Mouse (Mus musculus) liver, adult 2 months (tissue): Measurements from ENCODE around the gene Hsd17b3. TPM values are rescaled to one million over a fixed set of nuclear protein-coding genes. Genes with fewer than 3 reads are reported as not detected.

Source experiments
- DNase-seq: peaks from one replicate; pipeline ENCODE4 v3.0.0-alpha.2; 2011; ENCODE audit warnings: low read depth, low spot score; ENCODE audit errors: extremely low read depth
- H3K27ac ChIP-seq: fragments of 200-500 bp; replicated peaks from 2 replicates; pipeline ENCODE4 v1.5.1; 2012; ENCODE audit warnings: low read depth, mild to moderate bottlenecking, control low read depth, inconsistent platforms, low read length; ENCODE audit not compliant: insufficient read depth
- H3K27me3 ChIP-seq: fragments of 200-500 bp; 2 replicates; pipeline ENCODE4 v1.6.1; 2012; ENCODE audit warnings: mild to moderate bottlenecking, moderate library complexity, low read length, inconsistent platforms; ENCODE audit not compliant: control insufficient read depth, insufficient read depth
- H3K36me3 ChIP-seq: fragments of 200-500 bp; 2 replicates; pipeline ENCODE4 v1.6.1; 2012; ENCODE audit warnings: low read length, inconsistent platforms; ENCODE audit not compliant: control insufficient read depth, insufficient read depth
- H3K4me1 ChIP-seq: fragments of 200-500 bp; 2 replicates; pipeline ENCODE4 v1.6.1; 2011; ENCODE audit warnings: low read length; ENCODE audit not compliant: control insufficient read depth, insufficient read depth
- H3K4me3 ChIP-seq: fragments of 200-500 bp; 2 replicates; pipeline ENCODE4 v1.5.1; 2011; ENCODE audit warnings: low read depth, mild to moderate bottlenecking, control low read depth, low read length, moderate library complexity; ENCODE audit not compliant: insufficient read depth
- H3K79me2 ChIP-seq: fragments of 200-500 bp; 2 replicates; pipeline ENCODE4 v1.6.1; 2012; ENCODE audit warnings: inconsistent platforms, mild to moderate bottlenecking, low read length, moderate library complexity; ENCODE audit not compliant: control insufficient read depth, insufficient read depth
- H3K9ac ChIP-seq: fragments of 200-500 bp; 2 replicates; pipeline ENCODE4 v1.6.1; 2012; ENCODE audit warnings: low read depth, mild to moderate bottlenecking, control low read depth, inconsistent platforms, low read length
- CTCF ChIP-seq: fragments of 200-500 bp; IDR thresholded peaks from 2 replicates; pipeline ENCODE4 v1.5.1; 2011; ENCODE audit warnings: low read depth, low read length, control low read depth
- POLR2A ChIP-seq: fragments of 200-500 bp; IDR thresholded peaks from 2 replicates; pipeline ENCODE4 v1.6.1; 2011; ENCODE audit warnings: low read length, control low read depth; ENCODE audit not compliant: insufficient read depth; ENCODE audit errors: extremely low read depth
- WGBS: fragments of 180-500 bp; shearing (Covaris S2); methylation state at CpG from one replicate; pipeline ENCODE4 v1.1.7; 2018; 5-methylcytosine and 5-hydroxymethylcytosine counted together
- polyA plus RNA-seq: library from polyadenylated mRNA; depleted of rRNA; stranded (reverse); fragments of >200 nt; gene quantifications from 2 replicates; pipeline ENCODE4 v1.2.3, GENCODE M21; 2012
- total RNA-seq: library from RNA; depleted of rRNA; stranded (reverse); fragments of >200 nt; gene quantifications from 2 replicates; pipeline ENCODE4 v1.2.3, GENCODE M21; 2014

Gene Hsd17b3
- total and polyA plus RNA-seq, 2 experiments: not detected

DNA sequence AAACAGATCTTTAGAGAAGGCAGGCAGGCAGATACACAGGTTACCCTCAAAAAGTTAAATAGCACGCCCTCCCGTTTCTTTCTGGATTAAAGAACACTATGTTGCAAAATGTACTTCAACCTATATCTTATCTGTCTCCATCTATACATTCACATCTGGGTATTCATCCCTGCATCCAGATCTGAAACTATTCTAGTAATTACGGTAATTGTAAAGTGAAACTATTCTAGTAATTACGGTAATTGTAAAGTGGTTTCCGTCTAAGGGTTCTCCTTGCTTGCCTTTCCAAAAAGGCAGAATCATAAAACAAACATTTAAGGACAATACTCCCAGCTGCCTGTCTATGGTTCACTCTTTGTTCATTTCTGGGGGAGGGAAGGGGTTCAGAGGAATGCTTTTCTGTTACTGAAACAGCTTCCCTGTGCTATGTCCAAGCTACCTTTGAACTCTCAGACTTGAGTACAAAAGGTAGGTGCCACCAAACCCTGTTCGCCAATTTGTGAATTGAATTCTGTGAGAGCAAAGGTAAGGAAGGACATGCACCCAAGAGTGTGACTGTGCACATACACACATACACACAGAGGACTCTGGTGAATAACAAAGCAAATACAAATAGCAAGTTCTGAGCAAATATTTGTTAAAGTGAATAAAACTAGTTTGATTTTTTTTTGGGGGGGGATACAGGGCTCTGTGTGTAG is 34.6 kb upstream of the Hsd17b3 start:
- peak; percentile 100 for DNase-seq
- 23% methylated on average over 6 of the region's 6 CpGs for WGBS
- Histone ChIP-seq H3K4me3 (no peak overlapping the region; the same call in 1 of the 2 replicates), H3K27me3 (no peaks in the 10 kb centered on the region), H3K27ac (peak overlapping the region; percentile 31), H3K79me2 (no peaks in the 10 kb centered on the region; the same call in 1 of the 2 replicates), H3K4me1 (peaks cover 28% of the 10 kb centered on the region), H3K36me3 (peaks cover 20% of the 10 kb centered on the region), H3K9ac (no peak overlapping the region)
- no peak for TF ChIP-seq POLR2A
- TF ChIP-seq CTCF: no peak

DNA sequence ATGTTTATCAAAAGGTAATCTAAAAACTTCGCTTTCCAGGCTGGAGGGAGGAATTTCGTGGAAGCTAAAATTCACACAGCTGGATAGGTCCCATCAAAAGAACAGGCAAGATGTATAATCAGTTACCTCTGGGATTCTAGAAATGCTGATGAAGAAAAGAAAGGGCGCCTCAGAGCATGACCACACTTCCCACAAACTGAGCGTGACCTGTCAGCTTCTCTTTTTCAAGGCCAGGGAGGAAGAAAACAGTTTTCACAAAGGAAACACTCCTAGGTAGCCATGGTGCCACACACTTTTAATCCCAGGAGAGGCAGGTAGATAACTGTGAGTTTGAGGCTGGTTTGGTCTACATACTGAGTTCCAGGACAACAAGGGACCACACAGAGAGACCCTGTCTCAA is 31.7 kb upstream of the Hsd17b3 start:
- no peaks in the 10 kb centered on the region for H3K27me3 ChIP-seq
- no peaks in the 10 kb centered on the region for H3K79me2 ChIP-seq
- 87% methylated on average over 4 of the region's 4 CpGs for WGBS
- H3K4me1 ChIP-seq: peaks cover 12% of the 10 kb centered on the region
- TF ChIP-seq CTCF (no peak), POLR2A (no peak)
- no peak overlapping the region for H3K4me3 ChIP-seq
- DNase-seq: no peak
- H3K27ac ChIP-seq: no peak overlapping the region
- peaks cover 35% of the 10 kb centered on the region for H3K36me3 ChIP-seq
- no peak overlapping the region for H3K9ac ChIP-seq

DNA sequence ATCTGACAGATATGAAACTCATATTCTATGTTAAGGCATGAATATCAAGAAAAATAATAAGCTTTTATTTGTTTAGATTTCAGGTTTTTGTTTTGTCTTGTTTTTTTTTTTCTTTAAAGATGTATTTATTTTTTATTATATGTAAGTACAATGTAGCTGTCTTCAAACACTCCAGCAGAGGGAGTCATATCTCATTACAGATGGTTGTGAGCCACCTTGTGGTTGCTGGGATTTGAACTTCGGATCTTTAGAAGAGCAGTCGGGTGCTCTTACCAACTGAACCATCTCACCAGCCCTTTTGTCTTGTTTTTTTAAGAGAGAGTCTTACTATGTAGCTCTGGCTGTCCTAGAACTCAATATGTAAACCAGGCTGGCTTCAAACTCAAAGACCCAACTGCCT is 28.4 kb upstream of the Hsd17b3 start:
- H3K36me3 ChIP-seq: peaks cover 36% of the 10 kb centered on the region
- H3K4me3 ChIP-seq: no peak overlapping the region
- DNase-seq: peak; percentile 65
- no peaks in the 10 kb centered on the region; the same call in 1 of the 2 replicates for H3K79me2 ChIP-seq
- H3K27me3 ChIP-seq: no peaks in the 10 kb centered on the region
- H3K27ac ChIP-seq: no peak overlapping the region
- 27% methylated on average over 2 of the region's 2 CpGs for WGBS
- no peak overlapping the region for H3K9ac ChIP-seq
- H3K4me1 ChIP-seq: peaks cover 1% of the 10 kb centered on the region; the same call in 1 of the 2 replicates
- peak; percentile 44 for TF ChIP-seq CTCF
- TF ChIP-seq POLR2A: no peak

DNA sequence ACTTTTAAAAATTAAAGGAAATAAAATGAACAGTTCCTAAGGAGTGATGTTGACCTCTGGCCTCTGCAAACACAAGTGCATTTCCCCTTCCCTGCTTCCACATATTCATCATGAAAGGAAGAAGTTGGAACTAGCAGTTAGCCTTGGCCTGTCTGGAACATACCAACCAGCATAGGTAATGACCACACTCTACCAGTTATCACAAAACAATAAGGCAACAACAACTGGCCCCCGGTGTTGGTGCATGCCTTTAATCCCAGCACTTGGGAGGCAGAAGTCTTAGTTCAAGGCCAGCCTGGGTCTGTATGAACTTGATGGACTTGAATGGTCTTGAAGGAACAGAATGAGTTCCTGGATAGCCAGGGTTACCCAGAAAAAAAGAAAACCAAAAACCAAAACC is 21.4 kb upstream of the Hsd17b3 start:
- DNase-seq: no peak
- no peak overlapping the region for H3K4me3 ChIP-seq
- H3K27ac ChIP-seq: no peak overlapping the region
- H3K79me2 ChIP-seq: no peaks in the 10 kb centered on the region; the same call in 1 of the 2 replicates
- WGBS: 89% methylated on average over 1 of the region's 1 CpGs
- H3K36me3 ChIP-seq: peaks cover 15% of the 10 kb centered on the region
- no peak for TF ChIP-seq CTCF
- no peak for TF ChIP-seq POLR2A
- no peaks in the 10 kb centered on the region for H3K27me3 ChIP-seq
- no peak overlapping the region for H3K9ac ChIP-seq
- H3K4me1 ChIP-seq: peaks cover 18% of the 10 kb centered on the region

DNA sequence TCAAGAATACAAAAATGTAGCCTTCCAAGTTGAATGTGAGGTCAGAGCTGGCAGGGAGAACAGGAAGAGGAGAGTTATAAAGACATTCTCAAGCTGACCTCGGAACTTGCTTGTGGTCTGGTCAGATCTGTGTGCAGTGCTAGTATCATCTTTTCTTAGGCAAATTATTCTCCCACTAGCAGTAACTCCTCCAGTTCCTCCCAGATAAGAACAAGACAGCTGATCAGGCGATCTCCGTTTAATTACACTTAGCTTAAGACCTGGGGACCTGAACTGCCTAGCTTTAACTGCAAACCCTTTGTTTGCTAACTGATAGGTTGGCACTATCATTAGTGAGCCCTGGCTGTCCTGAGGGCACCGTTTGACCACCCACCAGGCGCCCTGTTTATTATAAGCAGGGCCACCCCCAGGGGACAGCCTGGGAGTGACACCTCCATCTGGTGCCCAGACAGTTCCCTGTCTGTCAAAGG is 19.4 kb upstream of the Hsd17b3 start:
- DNase-seq: peak; percentile 59
- Histone ChIP-seq H3K27ac (peak overlapping the region; percentile 74), H3K79me2 (no peaks in the 10 kb centered on the region; the same call in 1 of the 2 replicates), H3K27me3 (no peaks in the 10 kb centered on the region), H3K4me1 (peaks cover 31% of the 10 kb centered on the region), H3K36me3 (peaks cover 30% of the 10 kb centered on the region), H3K9ac (peak overlapping the region; percentile 29), H3K4me3 (no peak overlapping the region)
- 8% methylated on average over 5 of the region's 5 CpGs for WGBS
- TF ChIP-seq POLR2A (no peak), CTCF (no peak)

DNA sequence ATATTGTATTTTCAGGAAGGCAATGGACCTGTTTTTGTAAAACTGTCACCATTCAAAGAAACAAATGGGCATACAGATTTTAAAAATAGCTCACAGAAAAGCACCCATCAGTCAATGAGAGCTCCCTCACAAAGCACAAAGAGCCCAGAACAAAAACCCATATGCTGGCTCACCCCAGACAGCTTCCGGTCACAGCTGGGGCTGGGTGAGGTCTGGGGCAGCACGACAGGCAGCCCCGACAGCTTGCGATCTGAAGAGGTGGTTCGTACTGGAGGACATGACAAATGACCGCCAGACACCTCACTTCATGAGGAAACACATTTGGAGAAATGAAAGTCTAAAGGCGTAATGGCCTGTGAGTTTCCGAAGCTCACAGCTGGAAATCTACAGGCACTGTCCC is 18.5 kb upstream of the Hsd17b3 start:
- WGBS: 44% methylated on average over 8 of the region's 8 CpGs
- DNase-seq: no peak
- H3K36me3 ChIP-seq: peaks cover 38% of the 10 kb centered on the region
- H3K9ac ChIP-seq: peak overlapping the region; percentile 42
- no peaks in the 10 kb centered on the region for H3K27me3 ChIP-seq
- TF ChIP-seq POLR2A (no peak), CTCF (no peak)
- H3K4me1 ChIP-seq: peaks cover 34% of the 10 kb centered on the region
- no peak overlapping the region for H3K4me3 ChIP-seq
- H3K27ac ChIP-seq: peak overlapping the region; percentile 91
- no peaks in the 10 kb centered on the region; the same call in 1 of the 2 replicates for H3K79me2 ChIP-seq
